Mouse (Mus musculus) layer of hippocampus, postnatal 14 days (tissue): ENCODE results near the gene Usp44. TPM values are rescaled to one million over a fixed set of nuclear protein-coding genes. Genes with fewer than 3 reads are reported as not detected.
A peak's percentile ranks its signal among the peaks of the same experiment; 100 is the strongest.
"Not testable (repeated sequence)": the region's sequence is repeated elsewhere in the genome, so short reads cannot be mapped to it uniquely, and the experiment has no call there.

Experiments used
- DNase-seq, 2 experiments: peaks; one replicate each; pipeline ENCODE4 v3.0.0; 2021 to 2022; ENCODE audit warnings: low spot score in 2 of 2, mixed read lengths in 1 of 2
- total RNA-seq, 2 experiments: library from RNA; stranded (reverse); gene quantifications; 2 replicates each; pipeline ENCODE4 v1.2.3; 2021

The Usp44 gene
- total RNA-seq, 2 experiments from 2014 or later, result not detected

DNA sequence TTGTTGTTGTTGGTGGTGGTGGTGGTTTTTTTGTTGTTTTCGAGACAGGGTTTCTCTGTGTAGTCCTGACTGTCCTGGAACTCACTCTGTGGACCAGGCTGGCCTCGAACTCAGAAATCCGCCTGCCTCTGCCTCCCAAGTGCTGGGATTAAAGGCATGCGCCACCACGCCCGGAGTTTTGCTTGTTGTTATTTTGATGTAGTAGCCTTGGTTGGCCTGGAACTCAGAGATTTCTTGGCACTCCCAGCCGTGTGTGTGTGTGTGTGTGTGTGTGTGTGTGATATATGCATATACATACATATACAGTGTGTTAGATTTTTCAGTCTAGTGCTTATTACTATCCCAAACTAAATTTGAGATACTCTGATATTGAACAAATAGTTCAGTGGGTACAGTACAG is 3.8 kb downstream of the Usp44 start:
- DNase-seq, result not testable (repeated sequence)

DNA sequence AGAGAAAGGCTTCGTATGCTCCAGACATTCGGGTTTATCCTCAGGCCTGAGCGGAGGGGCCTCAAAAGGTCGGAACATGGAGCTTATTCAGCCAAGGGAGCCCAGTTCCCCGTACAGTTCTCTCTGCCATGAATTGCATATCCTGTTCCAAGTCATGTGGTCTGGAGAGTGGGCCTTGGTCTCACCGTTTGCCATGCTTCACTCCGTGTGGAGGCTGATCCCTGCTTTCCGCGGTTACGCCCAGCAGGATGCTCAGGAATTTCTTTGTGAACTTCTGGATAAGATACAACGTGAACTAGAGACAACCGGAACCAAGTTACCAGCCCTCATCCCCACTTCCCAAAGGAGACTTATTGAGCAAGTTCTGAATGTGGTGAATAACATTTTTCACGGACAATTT is 15.4 kb downstream of the Usp44 start:
- DNase-seq, result no peak

- DNase-seq, result no peak
Measured at GRCm38 (mm10) chr10:93855126-93855525, 23.8 kb downstream of the Usp44 start.

- no peak for DNase-seq
Measured at GRCm38 (mm10) chr10:93856095-93856494, 24.7 kb downstream of the Usp44 start.

DNA sequence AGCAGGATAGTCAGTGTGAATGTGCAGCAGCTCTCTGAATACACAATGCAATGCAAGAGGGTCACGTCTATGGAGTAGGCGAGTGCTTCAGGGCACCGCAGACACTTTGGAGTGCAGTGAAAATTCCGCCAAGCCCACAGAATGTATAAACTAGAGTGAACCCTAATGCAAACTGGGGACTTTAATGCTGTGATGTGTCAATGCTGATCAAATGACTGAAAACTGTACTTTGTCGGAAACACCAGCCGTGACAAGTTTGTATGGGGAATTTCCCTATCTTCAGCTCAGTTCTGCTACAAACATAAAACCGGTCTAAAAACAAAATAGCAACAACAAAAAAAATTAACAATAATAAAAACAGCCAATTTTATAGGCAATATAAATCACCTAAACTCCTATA is 37.0 kb downstream of the Usp44 start:
- DNase-seq, result no peak

- no peak for DNase-seq
Measured at GRCm38 (mm10) chr10:93868886-93869285, 37.5 kb downstream of the Usp44 start.

- no peak for DNase-seq
Measured at GRCm38 (mm10) chr10:93876772-93877171, 45.4 kb downstream of the Usp44 start.

- no peak for DNase-seq
Measured at GRCm38 (mm10) chr10:93878732-93879131, 47.4 kb downstream of the Usp44 start.

DNA sequence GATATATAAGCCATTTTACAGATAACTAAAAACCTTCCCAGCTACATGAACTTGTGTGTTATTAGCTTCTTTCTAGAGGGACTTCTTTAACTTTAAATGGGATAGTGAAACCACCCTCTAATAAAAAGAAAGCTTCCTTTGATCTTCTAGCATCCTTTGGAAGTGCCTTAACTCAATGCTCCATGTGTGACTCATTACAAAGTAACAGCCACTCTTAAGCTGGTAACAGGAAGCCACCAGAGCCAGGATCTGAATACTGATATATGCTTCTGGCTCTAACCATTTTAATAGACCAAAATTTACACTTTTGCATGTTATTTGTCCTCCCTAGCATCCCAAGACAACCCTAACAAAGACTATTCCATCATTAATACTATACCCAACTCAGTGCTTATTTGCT is 50.6 kb downstream of the Usp44 start:
- no peak for DNase-seq

DNA sequence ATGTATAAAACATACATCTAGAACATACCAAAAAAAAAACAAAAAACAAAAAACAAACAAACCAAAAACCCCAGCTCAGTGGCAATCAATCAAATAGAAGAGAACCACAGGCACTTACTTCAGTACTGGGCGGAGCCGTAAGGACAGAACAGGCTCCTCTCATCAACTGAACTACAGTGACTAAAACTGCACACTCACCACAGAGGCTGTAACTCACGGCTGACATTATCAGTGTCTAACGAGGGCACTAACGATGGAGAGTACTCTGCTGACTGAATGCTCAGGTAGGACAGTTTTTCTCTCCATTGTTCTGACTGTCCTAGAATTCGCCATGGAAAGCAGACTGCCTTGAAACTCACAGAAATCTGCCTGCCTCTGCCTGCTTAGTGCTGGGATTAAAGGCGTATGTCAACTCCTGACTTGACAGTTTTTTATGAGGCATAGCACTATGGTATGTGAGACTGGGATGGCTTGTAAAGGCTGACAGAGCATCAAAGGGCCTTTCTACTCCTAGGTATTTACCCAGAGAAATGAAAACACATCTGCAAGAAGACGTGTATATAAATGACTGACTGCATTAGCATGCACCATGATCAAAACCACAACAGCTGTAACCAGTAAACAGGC is 51.5 kb downstream of the Usp44 start:
- no peak for DNase-seq

DNA sequence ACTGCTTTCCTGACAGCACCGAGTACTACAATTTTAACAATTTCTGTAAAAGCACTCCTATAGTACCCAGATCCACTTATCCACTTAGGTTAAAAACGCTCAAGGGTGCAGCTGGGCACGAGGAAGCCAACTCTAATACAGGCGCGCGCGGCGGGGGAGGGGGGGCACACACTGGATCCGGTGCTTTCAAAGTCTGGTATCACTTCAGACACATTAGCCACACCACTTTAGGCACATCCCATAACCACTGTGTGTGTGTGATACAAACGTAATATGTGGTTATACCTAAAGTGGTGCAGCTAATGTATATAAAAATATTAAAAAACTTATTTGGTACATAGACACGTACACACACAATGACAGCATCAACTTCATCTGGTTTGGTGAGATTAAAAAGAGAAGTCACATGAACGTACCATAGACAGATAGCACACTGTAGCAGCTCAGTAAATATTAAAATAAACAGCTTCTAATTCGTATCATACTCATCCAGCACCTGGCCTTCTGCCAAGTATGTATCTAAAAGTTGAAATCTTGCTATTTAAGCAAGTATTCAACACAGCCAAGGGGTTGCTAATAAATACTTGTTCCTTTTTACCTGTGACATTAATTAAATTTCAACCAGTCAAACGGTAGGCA is 54.6 kb downstream of the Usp44 start:
- no peak for DNase-seq

DNA sequence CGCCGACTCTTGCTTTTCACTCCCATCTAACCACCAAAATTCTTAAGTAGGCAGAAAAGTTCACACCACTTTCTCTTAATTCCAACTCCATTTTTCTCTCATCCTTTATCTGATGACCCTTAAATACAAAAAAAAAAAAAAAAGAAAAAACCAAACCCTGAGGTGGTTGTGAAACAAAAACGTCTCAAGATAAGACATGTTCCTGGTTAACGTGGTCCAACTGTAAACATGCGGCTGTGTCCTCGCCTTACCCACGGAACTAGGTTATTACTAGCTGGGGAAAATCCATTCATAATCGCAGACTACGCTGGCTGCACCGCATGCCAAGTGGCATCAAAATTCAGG is 57.2 kb downstream of the Usp44 start:
- DNase-seq, result no peak

- peak in 1 of 2 experiments; percentile 64 for DNase-seq
Measured at GRCm38 (mm10) chr10:93888935-93889578, 57.7 kb downstream of the Usp44 start.

DNA sequence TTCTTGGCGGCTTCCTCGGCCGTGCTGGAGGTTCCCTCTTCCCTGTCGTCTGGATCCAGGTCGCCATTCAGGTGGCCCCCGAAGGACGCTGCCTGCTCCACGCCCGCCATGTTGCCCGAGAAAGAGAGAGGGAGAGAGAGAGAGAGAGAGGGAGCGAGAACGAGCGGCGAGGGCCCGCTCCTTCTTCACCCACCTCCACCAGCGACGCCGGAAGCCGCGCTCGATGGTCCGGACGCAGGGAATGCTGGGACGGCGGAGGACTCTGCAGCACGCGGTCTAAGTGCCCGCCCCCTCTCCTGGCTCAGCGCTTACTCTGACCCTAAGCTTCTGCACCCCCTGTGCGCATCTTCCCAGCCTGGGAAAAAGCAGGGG is 58.2 kb downstream of the Usp44 start:
- peak; percentile 82 to 93 for DNase-seq

DNA sequence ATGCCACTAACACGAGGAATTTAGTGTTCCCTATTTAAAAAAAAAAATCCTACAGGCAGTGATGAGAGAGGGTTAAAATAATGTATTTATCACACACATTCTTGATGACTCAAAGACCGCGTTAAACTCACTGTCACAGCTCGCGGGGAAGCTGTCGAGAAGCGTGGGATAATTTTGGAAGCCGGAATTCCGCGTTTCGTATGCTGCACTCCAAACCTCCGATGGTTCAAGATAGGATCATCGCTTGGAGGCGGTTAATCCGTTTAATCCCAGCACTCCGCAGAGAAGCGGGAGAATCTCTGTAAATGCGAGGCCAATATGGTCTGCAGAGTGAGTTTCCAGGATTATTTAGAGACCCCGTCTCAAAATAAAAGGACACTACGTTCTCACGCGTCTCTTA is 58.6 kb downstream of the Usp44 start:
- DNase-seq, result peak; percentile 51 to 54

DNA sequence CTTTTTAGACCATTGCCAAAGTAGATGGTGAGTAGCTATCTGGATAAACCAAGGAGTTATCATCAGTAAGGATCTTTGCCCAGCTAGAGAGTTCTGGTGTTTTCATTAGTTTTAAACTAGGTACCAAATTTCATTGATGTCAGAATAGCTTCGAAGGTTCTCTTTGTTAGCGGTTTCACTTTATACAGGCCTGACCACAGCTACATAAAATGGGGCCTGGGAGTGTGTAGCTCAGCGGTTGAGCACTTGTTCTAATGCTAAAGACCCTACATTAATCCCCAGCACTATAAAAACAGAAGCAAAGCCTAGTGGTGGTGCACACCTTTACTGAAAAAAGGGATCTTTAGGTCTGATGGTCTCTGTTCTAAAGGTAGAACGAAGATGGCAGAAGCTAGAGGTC is 59.2 kb downstream of the Usp44 start:
- no peak for DNase-seq

GRCm38 (mm10) chr10:93891031-93891430 is 59.7 kb downstream of the Usp44 start:
- no peak for DNase-seq

DNA sequence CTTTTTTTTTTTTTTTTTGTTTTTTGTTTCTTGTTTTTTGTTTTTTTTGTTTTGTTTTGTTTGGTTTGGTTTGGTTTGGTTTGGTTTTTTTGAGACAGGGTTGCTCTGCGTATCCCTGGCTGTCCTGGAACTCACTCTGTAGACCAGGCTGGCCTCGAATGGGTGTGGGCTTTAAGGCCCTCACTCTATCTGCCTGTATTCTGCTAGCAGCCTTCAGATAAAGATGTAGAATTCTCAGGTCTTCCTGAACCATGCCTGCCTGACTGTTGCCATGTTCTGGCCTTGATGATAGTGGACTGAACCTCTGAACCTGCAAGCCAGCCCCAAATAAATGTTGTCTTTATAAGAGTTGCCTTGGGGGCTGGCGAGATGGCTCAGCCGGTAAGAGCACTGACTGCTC is 61.2 kb downstream of the Usp44 start:
- no peak for DNase-seq

GRCm38 (mm10) chr10:93897043-93897646 is 65.8 kb downstream of the Usp44 start, which contains the start of gene Metap2:
Metap2 (minus strand) TSS chr10:93897093.
- DNase-seq, result no peak

DNA sequence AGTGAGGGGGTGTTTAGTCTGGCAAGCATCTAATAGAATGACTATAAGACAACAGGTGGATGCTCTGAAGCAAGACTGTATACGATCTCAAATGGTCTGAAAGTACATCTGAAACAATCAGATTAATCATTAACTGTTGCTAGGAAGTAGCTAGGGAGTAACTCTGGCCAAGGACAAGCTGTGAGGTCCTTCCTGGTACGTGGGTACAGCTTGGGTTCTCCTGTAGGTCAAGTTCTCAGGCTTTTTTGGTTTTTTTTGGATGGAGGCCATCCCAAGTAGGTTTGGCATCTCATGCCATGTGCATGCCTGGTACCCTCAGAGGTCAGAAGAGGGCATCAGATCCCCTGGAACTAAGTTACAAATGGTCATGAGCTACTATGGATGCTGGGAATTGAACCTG is 67.9 kb downstream of the Usp44 start:
- DNase-seq, result no peak

DNA sequence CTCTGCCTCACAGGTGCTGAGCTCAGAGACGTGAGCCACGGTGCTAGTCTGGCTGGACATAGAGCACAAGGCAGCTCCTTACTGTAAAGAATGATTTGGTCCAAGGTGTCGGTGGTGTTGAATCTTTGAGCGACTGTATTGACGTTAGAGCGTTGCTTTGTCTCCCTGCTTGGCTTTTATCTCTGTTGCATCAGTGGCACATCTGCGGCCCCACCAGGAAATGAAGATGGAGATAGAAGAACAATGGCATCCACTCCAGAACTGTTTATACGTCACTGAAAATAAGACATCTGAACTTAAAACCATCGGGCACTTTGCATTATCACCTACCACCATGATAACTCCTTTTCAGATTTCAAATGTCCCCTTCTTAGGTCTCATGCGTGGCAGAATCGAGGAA is 68.6 kb downstream of the Usp44 start:
- DNase-seq, result no peak

DNA sequence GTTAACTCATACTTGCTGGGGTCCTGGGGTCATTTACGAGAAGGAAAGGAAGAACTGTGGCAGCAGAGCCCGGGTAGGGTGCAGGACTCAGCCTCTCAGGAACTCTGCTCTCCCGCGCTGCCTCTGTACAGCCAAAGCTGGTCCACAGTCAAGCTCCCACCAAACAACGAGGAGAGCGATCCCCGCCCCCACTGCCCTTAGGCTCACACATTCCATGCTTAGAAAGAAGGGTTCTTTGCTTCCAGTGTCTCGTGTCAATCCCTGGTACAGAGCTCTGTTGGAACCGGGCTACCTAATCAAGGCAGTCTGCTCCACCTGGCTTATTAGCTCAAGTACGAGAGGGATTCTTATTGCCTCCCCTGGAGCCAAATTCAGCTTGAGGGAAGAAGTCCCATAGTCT is 76.0 kb downstream of the Usp44 start:
- DNase-seq, result no peak
